Mouse (Mus musculus) neural tube, embryonic 11.5 days (tissue): ENCODE data around the gene Pms2. TPM values are rescaled to one million over a fixed set of nuclear protein-coding genes. Genes with fewer than 3 reads are reported as not detected.

Experiments
- ATAC-seq: fragments of 200-750 bp; cut with Nextera tagmentation; 2 replicates; pipeline ENCODE4 v1.8.0; 2017; ENCODE audit warnings: moderate number of reproducible peaks, mild to moderate bottlenecking, moderate TSS enrichment, moderate library complexity; ENCODE audit not compliant: insufficient read depth, low FRiP score, low TSS enrichment
- DNase-seq: peaks from one replicate; pipeline ENCODE4 v3.0.0-alpha.2; 2015; ENCODE audit warnings: low spot score
- H3K27ac ChIP-seq: fragments of 300-500 bp; sonication (generic); 2 replicates; pipeline ENCODE4 v1.5.1; 2014; ENCODE audit warnings: low read depth, mild to moderate bottlenecking, low read length
- H3K27me3 ChIP-seq: fragments of 300-500 bp; sonication (generic); 2 replicates; pipeline ENCODE4 v1.6.1; 2014; ENCODE audit warnings: mild to moderate bottlenecking, low read length, mixed read lengths; ENCODE audit not compliant: control insufficient read depth, insufficient read depth
- H3K36me3 ChIP-seq: fragments of 300-500 bp; sonication (generic); 2 replicates; pipeline ENCODE4 v1.6.1; 2014; ENCODE audit warnings: mild to moderate bottlenecking, low read length, moderate library complexity, mixed read lengths; ENCODE audit not compliant: control insufficient read depth, insufficient read depth
- H3K4me1 ChIP-seq: fragments of 300-500 bp; sonication (generic); 2 replicates; pipeline ENCODE4 v1.6.1; 2014; ENCODE audit warnings: low read length, mixed read lengths; ENCODE audit not compliant: control insufficient read depth, insufficient read depth
- H3K4me2 ChIP-seq: fragments of 300-500 bp; sonication (generic); 2 replicates; pipeline ENCODE4 v1.6.1; 2014; ENCODE audit warnings: low read depth, mild to moderate bottlenecking, moderate library complexity
- H3K4me3 ChIP-seq: fragments of 300-500 bp; sonication (generic); 2 replicates; pipeline ENCODE4 v1.5.1; 2014; ENCODE audit warnings: low read depth, low read length
- H3K9ac ChIP-seq: fragments of 300-500 bp; sonication (generic); 2 replicates; pipeline ENCODE4 v1.6.1; 2014; ENCODE audit warnings: mild to moderate bottlenecking, low read length
- H3K9me3 ChIP-seq: fragments of 300-500 bp; sonication (generic); 2 replicates; pipeline ENCODE4 v1.6.1; 2016; ENCODE audit warnings: low read length; ENCODE audit not compliant: control insufficient read depth
- WGBS: fragments of 180-500 bp; shearing (Covaris S2); extraction: QIAGEN DNeasy Blood & Tissue Kit; methylation state at CpG from one replicate; pipeline ENCODE4 v1.1.7; 2014; 5-methylcytosine and 5-hydroxymethylcytosine counted together
- polyA plus RNA-seq: library from polyadenylated mRNA; unstranded; fragments of >200 nt; fragmentation: Nextera tagmentation; extraction: Ambion mirVana; gene quantifications from 2 replicates; pipeline ENCODE4 v1.2.1, GENCODE M21; 2014

The Pms2 gene
- 29.1 and 32.0 TPM in 2 replicates for polyA plus RNA-seq

DNA sequence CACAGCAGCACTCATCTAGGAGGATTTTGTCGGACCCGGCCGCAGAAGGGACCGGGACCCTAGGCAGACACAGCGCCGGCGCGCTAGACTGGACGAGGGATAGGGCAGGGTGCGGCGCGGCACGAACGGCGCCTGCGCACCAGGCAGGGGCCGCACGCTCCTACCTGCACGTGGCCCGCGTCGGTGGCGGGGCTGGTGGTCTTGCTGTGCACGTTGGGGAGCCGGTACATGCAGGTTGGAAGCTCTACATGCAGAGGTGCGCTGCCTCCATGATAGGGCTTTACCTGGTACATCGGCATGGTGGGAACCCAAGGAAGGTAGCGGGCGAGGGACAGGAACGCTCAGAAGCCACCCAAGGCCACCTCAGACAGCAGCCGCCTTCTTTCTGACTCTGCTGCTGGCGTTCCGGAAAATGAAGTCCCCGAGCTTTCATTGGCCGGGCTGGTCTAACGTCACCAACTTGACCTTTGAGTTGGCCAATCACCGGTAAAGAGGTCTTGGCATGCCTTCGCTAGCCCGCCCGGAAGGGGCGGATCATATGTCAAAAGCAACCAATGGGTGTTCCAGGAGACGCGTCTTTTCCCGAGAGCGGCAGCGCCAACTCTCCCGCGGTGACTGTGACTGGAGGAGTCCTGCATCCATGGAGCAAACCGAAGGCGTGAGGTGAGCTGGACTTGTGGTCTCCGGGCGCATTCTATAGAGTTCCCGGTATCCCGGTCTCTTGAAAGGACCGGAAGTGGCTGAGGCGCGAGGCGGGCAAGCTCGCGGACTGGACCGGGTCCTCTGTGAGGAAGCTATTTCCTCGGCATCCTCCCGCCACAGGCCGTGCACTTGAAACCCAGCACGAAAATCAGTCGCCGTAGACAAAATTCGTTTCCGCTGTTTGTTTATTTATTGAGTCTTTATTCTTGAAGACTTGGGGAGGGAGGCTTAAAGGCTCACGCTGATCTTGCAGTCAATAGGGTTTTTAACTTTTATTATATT is at the start of gene Pms2, which contains the start of gene Aimp2:
Pms2 (plus strand) TSS at position 548 of the 984 bp plus-strand sequence.
Aimp2 (minus strand) TSS at position 431 of the 984 bp plus-strand sequence.
- Histone ChIP-seq H3K27me3 (no peaks in the 10 kb centered on the region), H3K36me3 (peaks cover 4% of the 10 kb centered on the region), H3K9me3 (no peaks in the 10 kb centered on the region), H3K9ac (peak within 1 kb of the TSS; percentile 63), H3K4me2 (peak within 1 kb of the TSS; percentile 83), H3K4me3 (peak within 1 kb of the TSS; percentile 56), H3K27ac (peak within 1 kb of the TSS; percentile 50; the same call in 1 of the 2 replicates), H3K4me1 (peaks cover 12% of the 10 kb centered on the region)
- DNase-seq (peak; percentile 96), ATAC-seq (peak; percentile 98)
- WGBS, result under 1% methylated on average over 70 of the region's 70 CpGs

DNA sequence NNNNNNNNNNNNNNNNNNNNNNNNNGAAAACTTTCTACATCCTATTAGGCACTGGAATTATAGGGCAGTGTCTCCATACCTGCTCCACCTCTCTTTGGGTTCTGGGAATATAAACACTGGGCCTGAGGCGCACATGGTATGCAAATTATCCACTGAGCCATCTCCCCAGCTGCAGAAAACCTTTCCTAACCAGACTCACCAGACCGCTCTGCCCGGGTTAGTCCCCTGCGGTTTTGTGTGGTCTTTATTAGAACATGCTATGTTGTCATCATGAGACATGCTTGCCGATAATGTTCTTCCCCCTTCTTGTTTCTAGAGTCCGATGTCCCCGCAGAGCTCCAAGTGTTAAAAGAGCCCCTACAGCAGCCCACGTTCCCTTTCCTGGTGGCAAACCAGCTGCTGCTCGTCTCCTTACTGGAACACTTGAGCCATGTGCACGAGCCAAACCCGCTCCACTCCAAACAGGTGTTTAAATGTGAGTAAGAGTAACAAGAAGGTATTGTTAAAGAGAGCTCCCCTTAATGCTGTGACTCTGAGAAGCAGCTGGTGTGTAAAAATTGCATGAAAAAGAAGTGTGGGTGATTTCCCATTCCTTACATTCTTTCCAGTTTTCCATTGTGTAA is 38.1 kb upstream of the Pms2 start:
- DNase-seq, result no peak

DNA sequence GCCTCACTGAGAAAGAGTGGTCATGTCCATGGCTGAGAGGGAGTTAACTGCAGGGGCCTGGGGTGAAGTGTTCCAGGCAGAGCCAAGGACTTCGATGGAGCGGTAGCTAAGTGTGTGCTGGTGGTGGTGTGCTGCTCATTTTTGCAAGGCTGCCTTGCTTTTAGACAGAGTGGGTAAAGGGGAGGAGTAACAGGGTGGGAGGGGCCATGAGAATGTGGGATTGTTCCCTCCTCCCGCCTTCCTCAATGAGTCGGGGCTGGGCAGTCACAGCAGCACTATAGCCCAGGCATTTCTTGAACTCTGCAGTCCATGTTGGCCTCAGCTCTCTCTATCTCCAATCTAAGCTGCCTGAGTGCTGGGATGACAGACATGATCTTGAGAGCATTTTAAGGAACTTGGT is 35.2 kb upstream of the Pms2 start:
- Histone ChIP-seq H3K9me3 (no peaks in the 10 kb centered on the region), H3K27me3 (no peaks in the 10 kb centered on the region), H3K9ac (no peak overlapping the region), H3K4me3 (no peak overlapping the region), H3K27ac (no peak overlapping the region), H3K4me1 (no peaks in the 10 kb centered on the region), H3K4me2 (no peak overlapping the region), H3K36me3 (peaks cover 8% of the 10 kb centered on the region)
- no peak for ATAC-seq
- DNase-seq, result no peak
- 70% methylated on average over 4 of the region's 4 CpGs for WGBS

More for the DNA sequence above, 38.1 kb upstream of the Pms2 start:
- WGBS, result 91% methylated on average over 11 of the region's 11 CpGs
- peaks cover 6% of the 10 kb centered on the region for H3K36me3 ChIP-seq
- no peak for ATAC-seq
- H3K4me3 ChIP-seq, result no peak overlapping the region
- H3K27ac ChIP-seq, result no peak overlapping the region
- no peak overlapping the region for H3K4me2 ChIP-seq
- H3K9ac ChIP-seq, result no peak overlapping the region
- H3K4me1 ChIP-seq, result no peaks in the 10 kb centered on the region
- H3K27me3 ChIP-seq, result no peaks in the 10 kb centered on the region
- no peaks in the 10 kb centered on the region for H3K9me3 ChIP-seq

DNA sequence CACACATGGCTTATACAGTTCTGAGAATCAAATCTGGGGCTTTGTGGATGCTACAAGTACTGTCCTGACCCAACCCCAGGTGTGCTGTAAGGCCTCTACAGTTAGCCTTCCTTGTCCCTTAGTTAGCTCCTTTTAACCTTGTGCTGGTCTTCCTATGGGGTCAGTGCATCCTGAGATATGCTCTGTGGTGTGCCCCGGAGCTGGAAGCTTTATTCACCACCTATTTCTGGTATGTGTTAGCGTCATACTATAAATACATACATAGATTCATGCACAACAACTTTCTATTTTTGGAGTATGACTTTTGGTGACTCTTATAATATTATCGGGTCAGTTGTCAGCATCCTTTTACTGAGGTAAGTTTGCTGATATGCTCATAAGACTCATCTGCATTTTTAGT is 24.5 kb upstream of the Pms2 start:
- Histone ChIP-seq H3K4me1 (no peaks in the 10 kb centered on the region), H3K27me3 (no peaks in the 10 kb centered on the region), H3K4me2 (no peak overlapping the region), H3K27ac (no peak overlapping the region), H3K36me3 (peaks cover 30% of the 10 kb centered on the region), H3K4me3 (no peak overlapping the region), H3K9ac (no peak overlapping the region), H3K9me3 (no peaks in the 10 kb centered on the region)
- 97% methylated on average over 3 of the region's 3 CpGs for WGBS
- DNase-seq, result no peak
- ATAC-seq, result no peak

DNA sequence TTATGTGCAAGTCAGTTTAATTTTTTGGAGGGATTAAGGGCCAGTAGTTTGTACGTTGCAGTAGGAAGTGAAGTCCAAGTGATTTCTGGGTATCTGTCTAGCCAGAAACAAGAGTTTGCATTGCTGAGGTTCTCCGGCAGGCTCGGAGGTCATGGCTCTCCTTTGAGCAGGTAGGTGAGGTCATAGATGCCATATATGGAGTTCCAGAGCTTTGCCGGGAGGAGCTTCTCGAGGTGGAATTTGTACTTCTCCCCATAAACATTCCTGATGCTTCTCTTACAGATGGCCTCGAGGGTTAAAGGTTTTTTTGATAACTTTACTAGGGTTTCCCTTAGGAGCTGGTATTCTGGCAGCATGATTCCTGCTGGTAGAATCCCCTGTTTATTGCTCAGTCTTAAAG is 19.0 kb upstream of the Pms2 start:
- DNase-seq, result no peak
- H3K36me3 ChIP-seq, result peaks cover 18% of the 10 kb centered on the region
- H3K27me3 ChIP-seq, result no peaks in the 10 kb centered on the region
- H3K27ac ChIP-seq, result no peak overlapping the region
- no peaks in the 10 kb centered on the region for H3K9me3 ChIP-seq
- H3K4me3 ChIP-seq, result no peak overlapping the region
- H3K4me2 ChIP-seq, result no peak overlapping the region
- WGBS, result 92% methylated on average over 6 of the region's 6 CpGs
- no peak overlapping the region for H3K9ac ChIP-seq
- ATAC-seq, result no peak
- H3K4me1 ChIP-seq, result no peaks in the 10 kb centered on the region

DNA sequence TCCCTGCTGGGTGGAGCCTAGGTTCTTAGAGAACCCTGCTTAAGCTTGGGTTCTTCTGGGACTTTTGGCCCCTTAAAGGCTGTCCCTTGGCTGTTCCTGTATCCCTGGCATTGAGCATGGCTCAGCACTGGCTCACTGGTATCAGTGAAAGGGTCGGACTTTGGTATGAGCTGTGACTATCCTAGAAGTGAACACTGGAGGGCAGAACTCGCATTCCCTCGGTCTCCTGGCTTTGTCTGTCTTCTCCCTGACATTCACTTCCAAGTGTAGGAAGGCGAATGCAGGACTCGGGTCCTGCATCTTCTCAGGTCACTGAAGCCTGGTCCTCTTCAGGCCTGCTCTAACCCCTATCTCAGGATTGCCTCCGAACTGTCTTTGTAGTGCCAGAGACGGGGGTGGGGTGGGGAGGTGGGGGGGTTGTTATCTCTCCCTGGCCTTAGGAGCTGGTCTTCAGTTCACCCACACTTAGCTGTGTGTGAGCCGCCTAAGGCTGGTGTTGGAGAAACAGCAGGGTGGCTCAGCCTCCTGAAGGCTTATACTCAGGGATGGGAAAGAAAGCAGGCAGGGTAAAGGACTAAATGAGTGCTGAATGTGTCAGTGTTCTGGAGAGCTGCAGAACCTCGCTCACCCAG is 17.4 kb upstream of the Pms2 start:
- no peak overlapping the region for H3K4me3 ChIP-seq
- DNase-seq (no peak), ATAC-seq (no peak)
- no peaks in the 10 kb centered on the region for H3K4me1 ChIP-seq
- no peak overlapping the region for H3K27ac ChIP-seq
- no peak overlapping the region for H3K9ac ChIP-seq
- 76% methylated on average over 9 of the region's 9 CpGs for WGBS
- peaks cover 8% of the 10 kb centered on the region; the same call in 1 of the 2 replicates for H3K36me3 ChIP-seq
- H3K4me2 ChIP-seq, result no peak overlapping the region
- H3K27me3 ChIP-seq, result no peaks in the 10 kb centered on the region
- H3K9me3 ChIP-seq, result no peaks in the 10 kb centered on the region

DNA sequence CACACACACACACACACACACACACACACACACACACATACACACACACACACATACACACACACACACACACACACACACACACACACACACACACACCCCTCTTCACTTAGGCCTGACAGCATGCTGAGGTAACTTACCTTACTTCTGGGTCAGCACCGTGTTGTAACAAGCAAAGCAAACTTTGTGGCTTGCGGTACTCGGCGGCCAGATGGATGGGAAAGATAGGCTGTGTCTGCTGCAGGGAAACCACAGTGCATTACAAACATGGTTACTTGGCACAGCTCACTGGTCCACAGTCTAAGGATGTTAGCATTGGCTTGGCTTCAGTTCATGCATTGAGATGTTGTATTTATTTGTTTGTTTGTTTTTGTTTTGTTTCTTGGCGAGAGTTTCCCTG is 16.4 kb upstream of the Pms2 start:
- 87% methylated on average over 5 of the region's 5 CpGs for WGBS
- ATAC-seq (no peak), DNase-seq (no peak)
- Histone ChIP-seq H3K4me2 (no peak overlapping the region), H3K4me3 (no peak overlapping the region), H3K9me3 (no peaks in the 10 kb centered on the region), H3K36me3 (peaks cover 10% of the 10 kb centered on the region), H3K4me1 (no peaks in the 10 kb centered on the region), H3K27me3 (no peaks in the 10 kb centered on the region), H3K9ac (no peak overlapping the region), H3K27ac (no peak overlapping the region)

DNA sequence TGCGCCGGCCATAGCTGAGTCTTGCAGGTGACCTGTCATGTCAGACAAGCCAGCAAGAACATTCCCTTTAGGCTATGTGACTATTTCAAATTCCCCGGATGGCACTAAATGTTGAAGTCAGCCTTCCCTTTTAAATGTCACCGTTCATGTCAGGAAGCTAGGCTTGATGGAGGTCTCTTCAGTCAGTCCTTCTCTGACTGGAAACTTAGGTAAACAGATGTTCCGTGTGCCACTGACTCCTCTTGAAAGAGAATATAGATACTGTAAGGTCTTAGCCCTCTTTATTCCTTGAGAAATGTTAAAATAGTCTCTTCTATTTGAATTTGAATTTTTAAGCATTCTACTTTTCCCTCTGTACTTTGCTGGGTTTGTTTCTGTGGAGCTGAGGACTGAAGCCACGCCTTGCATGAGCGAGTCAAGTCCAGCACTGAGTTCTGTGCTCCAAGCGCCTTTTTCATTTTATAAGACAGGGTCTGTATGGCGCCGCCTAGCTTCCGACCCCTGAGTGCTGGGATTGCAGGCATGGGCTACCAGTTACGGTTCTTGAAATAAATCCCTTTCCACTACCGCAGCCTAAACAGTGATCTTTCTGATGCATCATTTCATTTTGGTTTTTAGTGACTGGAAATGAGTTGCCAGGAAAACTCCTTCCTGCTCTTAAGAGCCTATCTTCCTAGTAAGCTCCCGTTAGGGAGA is 12.0 kb upstream of the Pms2 start, which contains the start of gene Ankrd61:
Ankrd61 (minus strand) TSS at position 51 of the 696 bp plus-strand sequence.
- Histone ChIP-seq H3K4me3 (no peak within 1 kb of the TSS), H3K27me3 (no peaks in the 10 kb centered on the region), H3K36me3 (peaks cover 20% of the 10 kb centered on the region), H3K4me2 (no peak within 1 kb of the TSS), H3K4me1 (no peaks in the 10 kb centered on the region), H3K27ac (no peak within 1 kb of the TSS), H3K9me3 (no peaks in the 10 kb centered on the region), H3K9ac (no peak within 1 kb of the TSS)
- ATAC-seq (no peak), DNase-seq (no peak)
- 91% methylated on average over 14 of the region's 14 CpGs for WGBS
